Mouse (Mus musculus) bone marrow, adult 2 months (tissue): ENCODE measurements at regions not wholly inside any gene's neighbourhood (a gene's known extent, or its start where the extent isn't known, plus 50 kb on each side); places are given as distances from the start of the nearest gene placed in this dataset.

ENCODE experiments used
- H3K27ac ChIP-seq: fragments of 200-500 bp; 2 replicates; pipeline ENCODE4 v1.5.1; 2012; ENCODE audit warnings: low read depth, mild to moderate bottlenecking, control low read depth, inconsistent platforms, low read length; ENCODE audit not compliant: control insufficient read depth, poor library complexity, insufficient read depth
- H3K4me1 ChIP-seq: fragments of 200-500 bp; 2 replicates; pipeline ENCODE4 v1.6.1; 2011; ENCODE audit warnings: low read length; ENCODE audit not compliant: control insufficient read depth, insufficient read depth
- H3K4me3 ChIP-seq: fragments of 200-500 bp; replicated peaks from 2 replicates; pipeline ENCODE3; 2011; ENCODE audit warnings: mild to moderate bottlenecking, low read depth, low read length, control low read depth; ENCODE audit not compliant: control insufficient read depth
- CTCF ChIP-seq: fragments of 200-500 bp; IDR thresholded peaks from 2 replicates; pipeline ENCODE4 v1.5.1; 2011; ENCODE audit warnings: low read length, control low read depth; ENCODE audit not compliant: control insufficient read depth, insufficient read depth
- POLR2A ChIP-seq: fragments of 200-500 bp; IDR thresholded peaks from 2 replicates; pipeline ENCODE4 v1.6.1; 2011; ENCODE audit warnings: low read depth, mild to moderate bottlenecking, control low read depth, low read length, borderline replicate concordance; ENCODE audit not compliant: control insufficient read depth
- WGBS: fragments of 180-500 bp; shearing (Covaris S2); methylation state at CpG from one replicate; pipeline ENCODE4 v1.1.7; 2018; 5-methylcytosine and 5-hydroxymethylcytosine counted together

DNA sequence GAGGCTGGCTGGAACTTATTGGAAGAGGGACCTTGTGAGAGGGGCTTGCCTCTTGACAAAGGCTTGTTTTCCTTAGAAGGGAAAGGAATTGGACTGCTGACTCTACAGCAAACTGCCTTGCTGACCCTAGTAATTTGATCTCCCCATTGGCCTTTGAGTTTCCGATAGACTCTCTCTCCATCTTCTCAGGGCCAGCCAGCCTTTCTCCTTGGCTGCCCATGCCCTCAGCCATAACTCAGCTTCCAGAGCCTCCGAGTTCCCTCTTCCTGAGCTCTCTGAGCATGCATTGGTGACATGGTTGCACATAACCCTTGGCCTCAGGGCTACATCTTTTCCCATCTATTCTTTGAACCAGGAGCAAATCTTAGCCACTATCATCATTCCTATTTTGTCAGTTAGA lies 803.7 kb downstream of the Adgrl2 start:
- TF ChIP-seq POLR2A (no peak), CTCF (no peak)
- H3K27ac ChIP-seq: no peak overlapping the region
- no peaks in the 10 kb centered on the region for H3K4me1 ChIP-seq
- 77% methylated on average over 2 of the region's 2 CpGs for WGBS
- H3K4me3 ChIP-seq: no peak overlapping the region

- H3K27ac ChIP-seq: no peak overlapping the region
- TF ChIP-seq POLR2A (no peak), CTCF (no peak)
- no peaks in the 10 kb centered on the region for H3K4me1 ChIP-seq
- WGBS: 49% methylated on average over 1 of the region's 1 CpGs
- H3K4me3 ChIP-seq: no peak overlapping the region
Measured at GRCm38 (mm10) chr3:148167556-148167955, 822.8 kb downstream of the Adgrl2 start.

GRCm38 (mm10) chr3:148159059-148159458 lies 831.3 kb downstream of the Adgrl2 start:
- Histone ChIP-seq H3K4me1 (no peaks in the 10 kb centered on the region), H3K27ac (no peak overlapping the region), H3K4me3 (no peak overlapping the region)
- TF ChIP-seq POLR2A: no peak
- no peak for TF ChIP-seq CTCF
- WGBS: 61% methylated on average over 3 of the region's 3 CpGs

DNA sequence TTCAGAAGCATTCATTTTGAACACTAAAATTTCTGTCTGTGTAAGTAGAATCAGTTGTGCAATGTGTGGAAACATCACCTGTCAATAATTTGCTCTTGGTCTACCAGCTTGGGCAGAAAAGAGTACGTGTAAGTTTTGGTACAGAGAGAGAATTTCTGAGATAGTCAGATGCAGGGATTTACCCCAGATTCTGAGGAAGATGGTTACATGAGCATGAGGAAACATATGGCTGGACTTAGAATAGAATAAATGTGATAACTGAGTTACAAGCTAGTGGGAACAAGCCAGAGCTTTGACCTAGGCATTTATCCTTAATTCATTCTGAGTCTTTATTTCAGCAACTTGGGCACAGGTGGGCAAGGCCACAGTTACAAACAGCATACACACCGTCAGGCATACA lies 831.8 kb downstream of the Adgrl2 start:
- Histone ChIP-seq H3K4me1 (no peaks in the 10 kb centered on the region), H3K27ac (no peak overlapping the region), H3K4me3 (no peak overlapping the region)
- no peak for TF ChIP-seq POLR2A
- TF ChIP-seq CTCF: no peak
- 76% methylated on average over 2 of the region's 2 CpGs for WGBS

DNA sequence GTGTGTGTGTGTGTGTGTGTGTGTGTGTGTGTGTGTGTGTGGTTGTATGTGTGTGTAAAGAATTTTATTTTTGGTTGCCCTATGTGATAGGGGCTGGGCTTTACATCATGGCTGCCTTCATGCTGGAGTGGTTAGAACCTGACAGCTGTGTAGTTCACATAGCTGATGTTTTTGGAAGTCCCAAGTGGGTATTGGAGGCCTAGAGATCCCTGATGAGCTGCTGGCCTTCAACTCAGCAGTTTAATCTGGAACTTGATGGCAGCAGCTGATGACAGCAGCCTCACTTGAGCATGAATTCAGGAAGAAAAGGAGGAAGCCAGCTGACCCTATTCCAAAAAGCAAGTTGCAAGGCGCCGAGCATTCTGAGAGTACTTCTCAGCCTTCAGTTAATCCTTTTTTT lies 846.6 kb downstream of the Adgrl2 start:
- no peaks in the 10 kb centered on the region for H3K4me1 ChIP-seq
- TF ChIP-seq CTCF: no peak
- TF ChIP-seq POLR2A: no peak
- 67% methylated on average over 2 of the region's 2 CpGs for WGBS

DNA sequence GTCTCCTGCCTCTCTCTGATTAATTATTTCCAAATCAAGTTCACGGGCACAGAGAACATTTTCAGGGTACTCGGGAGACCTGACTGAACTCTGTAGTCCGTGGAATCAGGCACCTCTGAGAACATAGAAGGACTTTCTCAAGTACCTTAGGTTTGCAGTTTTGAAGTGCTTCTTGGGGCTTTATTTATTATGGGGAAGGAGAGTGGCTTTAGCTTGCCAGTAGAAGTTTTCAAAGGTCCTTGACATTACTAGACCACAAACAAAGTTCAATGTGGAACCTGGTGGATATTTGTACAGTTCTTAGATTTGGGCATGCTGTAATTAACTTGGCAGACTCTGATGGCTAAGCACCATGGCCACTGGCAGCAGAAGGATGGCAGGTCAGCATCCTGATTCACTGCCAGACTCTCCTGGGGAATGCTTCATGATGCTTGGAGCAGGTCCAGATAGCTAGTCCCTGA lies 853.5 kb downstream of the Adgrl2 start:
- WGBS: 79% methylated on average over 3 of the region's 3 CpGs
- no peak for TF ChIP-seq CTCF
- no peak for TF ChIP-seq POLR2A
- no peaks in the 10 kb centered on the region for H3K4me1 ChIP-seq
- no peak overlapping the region for H3K4me3 ChIP-seq
- no peak overlapping the region for H3K27ac ChIP-seq

More for the DNA sequence above, 846.6 kb downstream of the Adgrl2 start:
- no peak overlapping the region for H3K4me3 ChIP-seq
- H3K27ac ChIP-seq: no peak overlapping the region

- Histone ChIP-seq H3K27ac (no peak overlapping the region), H3K4me1 (no peaks in the 10 kb centered on the region), H3K4me3 (no peak overlapping the region)
- 68% methylated on average over 2 of the region's 2 CpGs for WGBS
- TF ChIP-seq POLR2A: no peak
Measured at GRCm38 (mm10) chr3:148134646-148135045, 855.7 kb downstream of the Adgrl2 start.

DNA sequence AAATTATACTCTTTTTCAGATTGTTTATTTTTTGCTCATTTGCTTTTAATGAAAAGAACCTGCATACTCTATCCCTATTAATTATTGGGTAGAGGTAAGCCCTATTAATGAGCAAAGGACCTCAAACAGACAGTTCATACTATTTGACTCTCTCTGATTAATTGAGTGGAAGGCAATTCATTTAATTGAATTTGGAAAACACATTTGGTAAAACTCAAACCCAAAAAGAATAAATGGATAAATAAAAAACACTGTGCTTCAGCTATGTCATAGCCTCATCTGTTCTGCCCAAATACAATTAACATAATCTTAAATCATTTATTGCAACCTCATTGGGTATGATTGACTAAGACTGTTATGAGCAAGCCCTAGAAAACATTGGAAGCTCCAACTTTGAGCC lies 874.8 kb downstream of the Adgrl2 start:
- Histone ChIP-seq H3K27ac (no peak overlapping the region), H3K4me3 (no peak overlapping the region), H3K4me1 (no peaks in the 10 kb centered on the region)
- TF ChIP-seq CTCF: no peak
- no peak for TF ChIP-seq POLR2A

GRCm38 (mm10) chr3:148112204-148112603 lies 878.2 kb downstream of the Adgrl2 start:
- TF ChIP-seq CTCF (no peak), POLR2A (no peak)
- 40% methylated on average over 3 of the region's 3 CpGs for WGBS
- Histone ChIP-seq H3K27ac (no peak overlapping the region), H3K4me1 (no peaks in the 10 kb centered on the region), H3K4me3 (no peak overlapping the region)
